Mouse (Mus musculus) testis, adult 2 months (tissue): ENCODE data around the gene Naglu.

ENCODE experiments used
- CTCF ChIP-seq: fragments of 200-500 bp; IDR thresholded peaks from 2 replicates; pipeline ENCODE4 v1.5.1; 2012; ENCODE audit warnings: low read depth, mild to moderate bottlenecking, inconsistent platforms, low read length, moderate library complexity; ENCODE audit not compliant: control insufficient read depth, insufficient read depth, insufficient replicate concordance
- POLR2A ChIP-seq: fragments of 200-500 bp; IDR thresholded peaks from 2 replicates; pipeline ENCODE4 v1.6.1; 2012; ENCODE audit warnings: low read depth, mild to moderate bottlenecking, inconsistent platforms, low read length, moderate library complexity; ENCODE audit not compliant: control insufficient read depth

- no peak for TF ChIP-seq CTCF
- TF ChIP-seq POLR2A = no peak
Observed at GRCm38 (mm10) chr11:101118105-101118504, 48.3 kb downstream of the Naglu start.
